Mouse (Mus musculus) heart, postnatal 0 days (tissue): ENCODE results near the gene Capn9. TPM values are rescaled to one million over a fixed set of nuclear protein-coding genes. Genes with fewer than 3 reads are reported as not detected.
A peak's percentile ranks its signal among the peaks of the same experiment; 100 is the strongest.

Source experiments
- ATAC-seq: fragments of 200-750 bp; cut with Nextera tagmentation; 2 replicates; pipeline ENCODE4 v1.8.0; 2017; ENCODE audit warnings: low read depth, moderate number of reproducible peaks, moderate library complexity; ENCODE audit not compliant: insufficient read depth
- DNase-seq: peaks from one replicate; pipeline ENCODE4 v3.0.0-alpha.2; 2016; ENCODE audit warnings: low spot score
- H3K27ac ChIP-seq: fragments of 300-500 bp; sonication (generic); 2 replicates; pipeline ENCODE4 v1.5.1; 2014; ENCODE audit warnings: low read depth, mild to moderate bottlenecking
- H3K27me3 ChIP-seq: fragments of 300-500 bp; sonication (generic); 2 replicates; pipeline ENCODE4 v1.6.1; 2014; ENCODE audit warnings: low read length, mixed read lengths; ENCODE audit not compliant: control insufficient read depth, insufficient read depth
- H3K36me3 ChIP-seq: fragments of 300-500 bp; sonication (generic); replicated peaks from 2 replicates; pipeline ENCODE4 v1.6.1; 2014; ENCODE audit warnings: low read length, mixed read lengths; ENCODE audit not compliant: control insufficient read depth, insufficient read depth
- H3K4me1 ChIP-seq: fragments of 300-500 bp; sonication (generic); 2 replicates; pipeline ENCODE4 v1.6.1; 2014; ENCODE audit warnings: antibody characterized with exemption; ENCODE audit not compliant: control insufficient read depth, insufficient read depth
- H3K4me2 ChIP-seq: fragments of 300-500 bp; sonication (generic); 2 replicates; pipeline ENCODE4 v1.6.1; 2014; ENCODE audit warnings: low read depth, mild to moderate bottlenecking, low read length, moderate library complexity
- H3K4me3 ChIP-seq: fragments of 300-500 bp; sonication (generic); 2 replicates; pipeline ENCODE4 v1.5.1; 2014; ENCODE audit warnings: low read depth, low read length
- H3K9ac ChIP-seq: fragments of 300-500 bp; sonication (generic); replicated peaks from 2 replicates; pipeline ENCODE4 v1.6.1; 2014; ENCODE audit warnings: low read depth, low read length, mixed read lengths
- H3K9me3 ChIP-seq: fragments of 300-500 bp; sonication (generic); replicated peaks from 2 replicates; pipeline ENCODE4 v1.6.1; 2016; ENCODE audit warnings: low read length; ENCODE audit not compliant: control insufficient read depth
- CTCF ChIP-seq: IDR thresholded peaks from 2 replicates; pipeline ENCODE4 v1.5.1; 2016; ENCODE audit warnings: antibody characterized with exemption, control low read depth, low read depth
- EP300 ChIP-seq: IDR thresholded peaks from 2 replicates; pipeline ENCODE4 v1.6.1; 2016; ENCODE audit warnings: antibody characterized with exemption, low read depth
- WGBS: fragments of 180-500 bp; shearing (Covaris S2); extraction: QIAGEN DNeasy Blood & Tissue Kit; methylation state at CpG from one replicate; pipeline ENCODE4 v1.1.7; 2014; 5-methylcytosine and 5-hydroxymethylcytosine counted together
- polyA plus RNA-seq: library from polyadenylated mRNA; unstranded; fragments of >200 nt; fragmentation: Nextera tagmentation; extraction: Ambion mirVana; gene quantifications from 2 replicates; pipeline ENCODE4 v1.2.1, GENCODE M21; 2015
- total RNA-seq: library from RNA; depleted of rRNA; stranded (reverse); fragments of >200 nt; gene quantifications from 2 replicates; pipeline ENCODE4 v1.2.3, GENCODE M21; 2014; ENCODE audit warnings: low replicate concordance

Gene Capn9
- total and polyA plus RNA-seq, 2 experiments from 2014 or later: 0.26 TPM; not detected in 1

- DNase-seq: no peak
- no peak overlapping the region; the same call in 1 of the 2 replicates for H3K9ac ChIP-seq
- H3K4me3 ChIP-seq: no peak overlapping the region
- H3K4me2 ChIP-seq: no peak overlapping the region
- H3K27me3 ChIP-seq: no peaks in the 10 kb centered on the region
- TF ChIP-seq EP300 (no peak), CTCF (no peak)
- no peak for ATAC-seq
- H3K36me3 ChIP-seq: no peaks in the 10 kb centered on the region
- peak overlapping the region; percentile 47 for H3K27ac ChIP-seq
- H3K9me3 ChIP-seq: no peaks in the 10 kb centered on the region
- WGBS: 71% methylated on average over 2 of the region's 2 CpGs
- peaks cover 9% of the 10 kb centered on the region for H3K4me1 ChIP-seq
These were observed 10.6 kb downstream of the Capn9 start for GRCm38 (mm10) chr8:124586556-124586955.

GRCm38 (mm10) chr8:124589393-124589792, 13.5 kb downstream of the Capn9 start:
- no peaks in the 10 kb centered on the region for H3K36me3 ChIP-seq
- H3K4me2 ChIP-seq: no peak overlapping the region
- H3K27me3 ChIP-seq: no peaks in the 10 kb centered on the region
- no peak overlapping the region for H3K4me3 ChIP-seq
- no peak for DNase-seq
- 56% methylated on average over 4 of the region's 4 CpGs for WGBS
- no peaks in the 10 kb centered on the region for H3K9me3 ChIP-seq
- no peak overlapping the region for H3K9ac ChIP-seq
- peaks cover 9% of the 10 kb centered on the region for H3K4me1 ChIP-seq
- H3K27ac ChIP-seq: no peak overlapping the region
- ATAC-seq: no peak
- no peak for TF ChIP-seq CTCF
- TF ChIP-seq EP300: no peak

GRCm38 (mm10) chr8:124604066-124604465, 28.2 kb downstream of the Capn9 start:
- Histone ChIP-seq H3K27ac (no peak overlapping the region), H3K4me2 (no peak overlapping the region), H3K36me3 (no peaks in the 10 kb centered on the region), H3K9ac (no peak overlapping the region), H3K27me3 (0 out of 2 replicates have a peak, but pooled peaks cover 5% of the 10 kb centered on the region), H3K4me1 (no peaks in the 10 kb centered on the region), H3K9me3 (no peaks in the 10 kb centered on the region), H3K4me3 (no peak overlapping the region)
- TF ChIP-seq CTCF (peak; percentile 19; the same call in 1 of the 2 replicates), EP300 (no peak)
- DNase-seq (no peak), ATAC-seq (no peak)
- WGBS: 62% methylated on average over 5 of the region's 5 CpGs

GRCm38 (mm10) chr8:124608239-124608971, 32.5 kb downstream of the Capn9 start:
- Histone ChIP-seq H3K9me3 (no peaks in the 10 kb centered on the region), H3K27ac (peak overlapping the region; percentile 37; the same call in 1 of the 2 replicates), H3K9ac (no peak overlapping the region), H3K4me2 (no peak overlapping the region), H3K36me3 (no peaks in the 10 kb centered on the region), H3K4me1 (no peaks in the 10 kb centered on the region), H3K27me3 (0 out of 2 replicates have a peak, but pooled peaks cover 5% of the 10 kb centered on the region), H3K4me3 (no peak overlapping the region)
- ATAC-seq (no peak), DNase-seq (no peak)
- WGBS: 65% methylated on average over 13 of the region's 13 CpGs
- no peak for TF ChIP-seq EP300
- TF ChIP-seq CTCF: peak; percentile 49

- H3K9ac ChIP-seq: no peak overlapping the region
- TF ChIP-seq EP300: no peak
- no peak for TF ChIP-seq CTCF
- peak overlapping the region; percentile 37; the same call in 1 of the 2 replicates for H3K27ac ChIP-seq
- 64% methylated on average over 9 of the region's 9 CpGs for WGBS
- H3K4me2 ChIP-seq: no peak overlapping the region
- H3K9me3 ChIP-seq: no peaks in the 10 kb centered on the region
- no peak overlapping the region for H3K4me3 ChIP-seq
- no peak for ATAC-seq
- no peak for DNase-seq
- H3K4me1 ChIP-seq: no peaks in the 10 kb centered on the region
- 0 out of 2 replicates have a peak, but pooled peaks cover 1% of the 10 kb centered on the region for H3K27me3 ChIP-seq
- no peaks in the 10 kb centered on the region for H3K36me3 ChIP-seq
These were observed 33.1 kb downstream of the Capn9 start for GRCm38 (mm10) chr8:124608972-124609353.

GRCm38 (mm10) chr8:124614325-124614724, 38.4 kb downstream of the Capn9 start:
- Histone ChIP-seq H3K36me3 (no peaks in the 10 kb centered on the region), H3K9me3 (no peaks in the 10 kb centered on the region), H3K4me1 (no peaks in the 10 kb centered on the region), H3K27ac (no peak overlapping the region), H3K4me2 (no peak overlapping the region), H3K9ac (no peak overlapping the region), H3K27me3 (peaks cover 9% of the 10 kb centered on the region), H3K4me3 (no peak overlapping the region)
- no peak for TF ChIP-seq CTCF
- TF ChIP-seq EP300: no peak
- 72% methylated on average over 5 of the region's 6 CpGs for WGBS
- DNase-seq: no peak
- ATAC-seq: no peak
